Mouse (Mus musculus): Measurements from ENCODE around the gene Zcchc24.
A peak's percentile ranks its signal among the peaks of the same experiment; 100 is the strongest.

The Zcchc24 gene

DNA sequence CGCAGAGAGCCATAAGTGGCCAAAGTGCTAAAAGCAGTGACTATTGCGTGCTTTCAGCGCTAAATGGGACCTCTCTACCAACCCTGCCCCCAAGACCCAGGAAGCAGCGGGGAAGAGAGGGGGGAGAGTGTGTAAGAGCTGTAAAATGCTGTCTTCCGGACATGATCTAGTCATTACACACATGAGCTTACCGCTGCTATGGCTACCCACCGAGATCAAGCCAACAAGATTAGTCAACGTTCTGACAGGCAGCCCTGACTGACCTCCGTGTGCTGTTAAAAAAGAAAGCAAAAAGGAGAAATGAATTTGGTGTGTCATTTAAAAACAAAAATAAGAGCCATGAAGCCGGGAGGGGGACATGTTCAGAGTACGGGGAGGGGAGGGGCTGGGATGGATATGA is 11.8 kb upstream of the Zcchc24 start:
- DNase-seq (ENCODE audit: inconsistent age in 2 of 2, low spot score in 1 of 2) = no peak

DNA sequence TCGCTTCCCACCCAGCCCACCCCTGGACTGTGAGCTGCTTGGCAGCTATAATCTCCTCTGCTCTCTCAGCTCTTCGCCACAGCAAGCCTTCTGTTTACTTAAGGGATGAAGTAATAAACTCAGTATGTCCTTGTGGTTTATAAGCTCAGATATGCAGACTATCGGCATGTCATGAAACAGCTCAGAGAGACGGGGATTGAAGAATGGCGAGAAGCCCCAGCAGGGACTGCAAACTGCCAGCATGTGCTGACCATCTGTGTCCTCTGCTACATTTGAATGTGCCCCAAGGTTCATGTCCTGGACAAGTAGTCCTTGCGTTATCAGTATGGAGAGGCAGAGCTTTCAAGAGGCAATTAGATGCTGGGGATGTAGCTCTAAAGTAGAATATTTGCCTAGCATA is 7.5 kb upstream of the Zcchc24 start:
- no peak for DNase-seq (ENCODE audit: inconsistent age in 2 of 2, low spot score in 1 of 2)

GRCm38 (mm10) chr14:25774100-25774499 is 5.3 kb upstream of the Zcchc24 start:
- no peak for DNase-seq (ENCODE audit: inconsistent age in 2 of 2, low spot score in 1 of 2)

GRCm38 (mm10) chr14:25773039-25773438 is 4.2 kb upstream of the Zcchc24 start:
- DNase-seq (ENCODE audit: inconsistent age in 2 of 2, low spot score in 1 of 2) = no peak

GRCm38 (mm10) chr14:25769626-25770306 is 927 bp upstream of the Zcchc24 start:
- DNase-seq (ENCODE audit: inconsistent age in 2 of 2, low spot score in 1 of 2) = peak in 1 of 2 experiments; percentile 53

GRCm38 (mm10) chr14:25768261-25768893 is 462 bp downstream of the Zcchc24 start:
- peak; percentile 60 to 86 for DNase-seq (ENCODE audit: inconsistent age in 2 of 2, low spot score in 1 of 2)

DNA sequence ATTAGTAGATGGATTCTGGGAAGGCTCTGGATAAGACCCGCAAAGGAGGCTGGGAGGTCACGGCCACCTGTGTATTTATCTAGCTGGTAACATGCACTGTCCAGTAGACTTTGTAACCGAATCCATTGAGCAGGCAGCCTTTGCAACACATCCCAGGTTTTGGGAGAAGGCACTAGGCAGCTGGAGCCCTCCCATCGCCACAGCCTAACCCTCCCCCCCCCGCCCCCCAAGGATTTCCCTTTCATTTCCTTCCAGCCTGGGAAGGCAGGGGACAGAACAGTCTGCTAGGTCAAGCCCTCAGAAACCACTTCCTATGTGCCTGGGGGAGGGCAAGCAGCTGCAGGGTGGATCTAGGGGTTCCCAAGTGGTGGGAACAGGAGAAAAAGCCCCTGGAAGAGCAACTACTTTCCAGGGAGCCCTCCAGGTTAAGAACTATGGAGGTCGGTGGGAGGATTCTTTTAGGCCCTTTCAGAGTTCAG is 1.1 kb downstream of the Zcchc24 start:
- peak; percentile 37 to 71 for DNase-seq (ENCODE audit: inconsistent age in 2 of 2, low spot score in 1 of 2)

DNA sequence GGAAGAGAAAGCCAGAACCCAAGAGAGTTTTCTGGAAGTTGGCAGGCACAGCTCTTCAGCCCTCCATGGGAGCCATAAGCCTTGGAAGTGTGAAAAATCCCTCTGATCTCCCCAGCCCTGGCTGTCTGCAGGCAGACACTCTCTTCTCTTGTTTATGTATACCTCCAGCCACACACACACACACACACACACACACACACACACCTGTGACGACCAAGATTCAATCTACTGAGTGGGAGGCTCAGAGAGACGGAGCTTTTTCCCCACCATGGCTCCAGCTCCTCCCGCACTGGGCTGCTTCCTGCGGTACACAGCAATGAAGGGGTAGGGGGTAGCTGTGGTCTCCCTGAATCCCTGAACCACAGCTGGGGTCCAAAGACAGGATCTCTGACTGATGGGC is 2.4 kb downstream of the Zcchc24 start:
- DNase-seq (ENCODE audit: inconsistent age in 2 of 2, low spot score in 1 of 2) = no peak

GRCm38 (mm10) chr14:25765921-25766320 is 2.9 kb downstream of the Zcchc24 start:
- DNase-seq (ENCODE audit: inconsistent age in 2 of 2, low spot score in 1 of 2) = no peak

GRCm38 (mm10) chr14:25765146-25765545 is 3.7 kb downstream of the Zcchc24 start:
- no peak for DNase-seq (ENCODE audit: inconsistent age in 2 of 2, low spot score in 1 of 2)

GRCm38 (mm10) chr14:25761184-25761583 is 7.7 kb downstream of the Zcchc24 start:
- no peak for DNase-seq (ENCODE audit: inconsistent age in 2 of 2, low spot score in 1 of 2)

GRCm38 (mm10) chr14:25759981-25760537 is 8.8 kb downstream of the Zcchc24 start:
- DNase-seq (ENCODE audit: inconsistent age in 2 of 2, low spot score in 1 of 2) = peak in 1 of 2 experiments; percentile 36

DNA sequence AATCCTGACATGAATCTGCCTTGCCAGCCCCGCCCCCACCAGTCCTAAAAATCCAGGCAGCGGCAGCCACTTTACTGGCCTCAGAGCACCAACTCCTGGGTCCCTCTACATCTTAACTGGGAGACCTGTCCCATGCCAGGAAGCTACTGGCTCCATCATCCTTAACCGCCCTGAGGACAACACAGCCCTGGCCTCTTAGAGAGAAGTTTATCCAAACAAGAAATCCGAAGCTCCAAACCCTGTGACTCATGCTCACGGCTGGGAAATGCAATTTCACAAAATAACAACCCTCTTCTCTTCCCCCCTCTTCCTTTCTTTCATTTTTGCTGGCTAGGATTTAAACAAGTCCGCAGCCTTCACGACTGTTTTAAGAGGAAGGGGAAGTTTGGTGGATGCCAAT is 9.3 kb downstream of the Zcchc24 start:
- no peak for DNase-seq (ENCODE audit: inconsistent age in 2 of 2, low spot score in 1 of 2)

DNA sequence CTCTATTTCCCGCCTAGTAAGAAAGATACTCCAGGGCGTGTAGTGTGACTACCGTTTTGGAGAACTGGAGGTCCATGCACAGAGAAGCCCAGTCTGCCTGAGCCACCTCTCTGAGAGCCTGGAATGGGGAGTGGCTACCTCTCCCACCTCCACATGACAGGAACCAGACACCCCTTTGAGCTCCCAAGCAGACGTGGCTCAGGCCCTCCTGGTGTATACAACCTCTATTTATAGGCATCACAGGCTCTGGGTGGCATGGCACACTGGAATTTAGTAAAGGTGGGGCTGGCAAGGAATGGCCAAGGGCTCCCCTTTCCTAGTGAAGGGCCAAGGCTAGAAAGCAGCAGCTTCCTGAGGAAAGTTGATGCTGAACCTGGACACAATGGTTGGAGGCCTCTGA is 10.9 kb downstream of the Zcchc24 start:
- no peak for DNase-seq (ENCODE audit: inconsistent age in 2 of 2, low spot score in 1 of 2)

- no peak for DNase-seq (ENCODE audit: inconsistent age in 2 of 2, low spot score in 1 of 2)
These were observed 12.4 kb downstream of the Zcchc24 start for GRCm38 (mm10) chr14:25756385-25756990.

GRCm38 (mm10) chr14:25755541-25755940 is 13.3 kb downstream of the Zcchc24 start:
- no peak for DNase-seq (ENCODE audit: inconsistent age in 2 of 2, low spot score in 1 of 2)

DNA sequence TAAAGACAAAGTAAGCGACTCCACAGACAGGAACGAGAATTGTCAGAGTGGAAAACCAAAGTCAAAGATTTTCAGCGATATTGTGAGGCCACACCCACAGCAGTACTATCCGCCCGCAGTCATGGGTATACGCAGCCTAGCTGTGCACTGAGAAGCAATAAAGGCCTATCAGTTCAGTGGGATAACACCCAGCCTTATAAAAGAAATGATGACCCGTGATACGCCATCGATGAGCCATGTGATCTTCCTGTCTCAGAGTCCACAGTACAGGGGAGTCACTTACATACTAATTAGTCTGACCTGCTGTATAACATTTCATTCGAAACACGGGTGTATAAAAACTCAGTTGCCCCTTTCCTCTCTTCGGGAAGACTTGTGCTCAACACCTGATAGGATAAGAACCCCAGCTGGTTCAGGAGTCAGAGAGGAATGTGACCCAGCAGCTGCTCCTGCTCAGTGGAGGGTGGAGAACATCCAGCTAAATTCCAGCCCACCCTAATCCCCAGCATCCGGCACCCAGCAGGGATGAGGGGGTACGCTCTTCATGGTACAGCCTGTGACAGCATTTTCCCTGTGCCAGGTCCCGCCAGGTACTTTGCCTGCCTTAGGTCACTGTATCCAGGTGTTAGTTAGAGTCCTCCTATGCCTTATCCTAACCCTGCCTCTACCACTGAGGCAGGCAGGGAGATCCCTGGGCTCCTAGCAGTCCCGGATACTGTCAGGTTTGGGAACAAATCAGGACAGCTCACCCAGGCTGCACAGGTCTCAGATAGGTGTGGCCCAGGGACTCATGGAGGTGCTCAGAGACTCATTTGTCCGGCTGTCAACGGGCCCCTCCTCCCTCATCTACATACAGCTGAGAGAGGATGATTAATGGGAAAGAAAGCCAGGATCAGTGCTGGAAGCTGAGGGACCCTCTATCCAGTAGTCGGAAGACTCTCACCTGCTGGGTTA is 14.0 kb downstream of the Zcchc24 start:
- DNase-seq (ENCODE audit: inconsistent age in 2 of 2, low spot score in 1 of 2) = no peak

DNA sequence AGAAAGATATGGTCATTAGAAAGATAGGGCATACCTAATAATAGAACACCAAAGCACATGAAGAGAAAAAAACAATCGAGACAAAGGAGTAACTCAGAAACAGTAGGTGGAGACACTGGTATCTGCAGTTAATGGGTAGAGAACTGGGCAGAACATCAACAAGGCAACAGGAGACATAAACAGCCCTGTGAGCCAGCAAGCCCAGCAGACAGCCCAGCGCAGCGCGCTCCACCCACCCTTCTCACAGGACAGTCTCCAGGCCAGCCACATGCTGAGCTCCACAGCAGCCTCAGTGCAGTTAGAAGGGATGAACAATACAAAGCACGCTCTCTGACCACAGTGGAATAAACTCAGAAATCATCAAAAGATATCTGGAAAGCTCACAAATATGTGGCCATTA is 15.8 kb downstream of the Zcchc24 start:
- no peak for DNase-seq (ENCODE audit: inconsistent age in 2 of 2, low spot score in 1 of 2)

GRCm38 (mm10) chr14:25751067-25751466 is 17.8 kb downstream of the Zcchc24 start:
- no peak for DNase-seq (ENCODE audit: inconsistent age in 2 of 2, low spot score in 1 of 2)

GRCm38 (mm10) chr14:25750448-25751015 is 18.3 kb downstream of the Zcchc24 start:
- DNase-seq (ENCODE audit: inconsistent age in 2 of 2, low spot score in 1 of 2) = peak in 1 of 2 experiments; percentile 62
